Mouse (Mus musculus) hindlimb bud, embryonic 11.5 days (tissue): Measurements from ENCODE around the gene Sec63.

Source experiments
- DNase-seq: peaks from one replicate; pipeline ENCODE4 v3.0.0-alpha.2; 2012; ENCODE audit warnings: low read depth, low spot score; ENCODE audit errors: extremely low spot score

Sec63 gene

GRCm38 (mm10) chr10:42827155-42827554, 65.9 kb downstream of the Sec63 start:
- no peak for DNase-seq

GRCm38 (mm10) chr10:42830007-42830406, 68.7 kb downstream of the Sec63 start:
- DNase-seq: no peak

DNA sequence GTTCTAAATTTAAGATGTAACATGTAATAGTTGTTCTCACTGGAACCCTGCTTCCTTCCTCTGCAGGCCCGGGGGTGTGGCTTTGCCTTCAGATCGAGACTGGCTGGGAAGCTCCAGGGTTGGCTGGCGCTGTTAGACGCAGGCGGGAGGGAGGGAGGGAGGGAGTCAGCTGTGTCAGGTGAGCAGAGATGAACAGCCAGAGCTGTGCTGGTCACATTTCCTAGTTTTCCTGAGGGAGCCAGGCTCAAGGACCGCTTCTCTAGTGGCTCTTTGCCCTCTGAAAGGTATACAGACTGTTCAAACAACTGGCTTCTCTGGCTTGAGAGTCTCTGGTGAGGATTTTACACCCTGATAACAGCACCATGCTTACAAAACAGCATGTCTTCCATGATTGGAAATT, 69.1 kb downstream of the Sec63 start:
- no peak for DNase-seq

DNA sequence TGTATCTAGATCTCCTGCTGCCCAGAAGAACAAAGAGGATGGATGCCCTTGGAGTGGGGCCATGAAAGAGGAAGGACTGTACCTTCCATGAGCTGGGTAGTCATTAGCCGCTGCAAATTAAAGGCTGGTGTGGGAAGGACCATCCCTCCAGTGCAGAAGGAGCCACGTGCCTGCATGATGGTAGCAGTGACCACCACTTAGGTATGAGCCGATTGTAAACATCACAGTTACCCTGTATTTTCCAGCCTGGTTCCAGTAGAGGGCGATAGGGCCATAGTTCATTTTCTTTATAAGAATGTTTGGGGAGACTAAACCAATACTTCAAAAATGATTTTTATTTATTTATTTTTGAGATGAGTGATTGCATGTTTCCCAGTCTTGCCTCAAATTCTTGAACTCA, 71.4 kb downstream of the Sec63 start:
- DNase-seq: no peak

DNA sequence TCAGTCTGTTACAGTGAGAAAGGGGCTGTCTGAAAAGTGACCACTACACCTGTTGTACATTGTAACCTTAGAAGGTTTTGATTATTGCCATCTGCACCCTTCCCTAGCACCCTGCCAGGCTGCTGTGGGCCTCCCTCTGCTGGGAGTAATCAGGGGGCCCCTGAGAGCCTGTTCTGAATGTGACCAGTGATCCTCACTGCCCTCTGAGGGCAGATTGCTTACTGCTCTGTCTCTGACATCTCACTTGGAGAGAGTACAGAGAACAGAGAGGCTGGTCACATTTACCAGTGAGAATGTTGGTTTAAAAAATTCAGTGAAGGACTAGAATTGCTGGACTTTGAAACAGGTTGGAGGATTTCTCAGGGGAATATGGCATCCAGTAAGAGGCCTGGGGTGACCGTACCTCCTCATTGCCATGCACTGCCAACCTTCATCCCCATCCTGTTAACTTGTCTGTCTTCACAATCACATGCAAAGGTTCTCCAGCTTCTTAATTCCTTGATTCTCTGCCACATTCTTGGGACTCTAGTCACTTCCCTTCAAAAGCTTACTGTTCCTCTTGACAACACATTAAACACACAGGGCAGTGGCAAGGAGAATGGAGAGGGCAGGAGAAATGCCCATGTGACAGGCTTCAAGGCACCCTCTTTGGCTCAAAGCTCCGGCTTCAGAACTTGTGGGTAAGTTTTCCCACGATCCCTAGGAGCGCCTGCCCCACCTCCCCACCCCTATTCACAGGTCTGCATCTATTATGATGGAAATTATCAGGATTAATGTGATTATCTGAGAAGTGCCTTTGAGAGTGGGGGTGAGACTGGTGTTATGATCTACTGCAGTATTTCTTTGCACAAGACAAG, 72.8 kb downstream of the Sec63 start:
- no peak for DNase-seq

- no peak for DNase-seq
Observed at GRCm38 (mm10) chr10:42838106-42838505, 76.8 kb downstream of the Sec63 start.

DNA sequence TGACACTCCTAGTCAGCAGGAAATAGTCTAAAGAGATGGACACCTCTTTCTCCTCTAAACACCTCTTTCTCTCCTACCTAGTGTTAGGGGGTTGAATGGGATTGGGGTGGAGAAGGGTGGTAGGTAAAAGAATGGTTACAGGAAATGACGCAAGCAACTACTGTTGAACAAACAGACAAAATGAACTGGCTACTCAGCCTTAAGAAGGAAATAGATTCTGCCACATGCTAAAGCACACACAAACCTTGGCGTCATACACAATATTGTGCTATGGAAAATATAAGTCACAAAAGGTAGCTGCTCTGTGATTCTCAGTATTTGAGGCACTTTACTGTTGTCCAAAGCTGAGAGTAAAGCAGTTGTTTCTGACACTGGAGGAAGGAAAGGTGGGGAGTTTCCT, 77.4 kb downstream of the Sec63 start:
- DNase-seq: no peak

GRCm38 (mm10) chr10:42840036-42840435, 78.7 kb downstream of the Sec63 start:
- DNase-seq: no peak

GRCm38 (mm10) chr10:42841531-42842195, 80.4 kb downstream of the Sec63 start:
- no peak for DNase-seq

- DNase-seq: no peak
Observed at GRCm38 (mm10) chr10:42842358-42842757, 81.1 kb downstream of the Sec63 start.

DNA sequence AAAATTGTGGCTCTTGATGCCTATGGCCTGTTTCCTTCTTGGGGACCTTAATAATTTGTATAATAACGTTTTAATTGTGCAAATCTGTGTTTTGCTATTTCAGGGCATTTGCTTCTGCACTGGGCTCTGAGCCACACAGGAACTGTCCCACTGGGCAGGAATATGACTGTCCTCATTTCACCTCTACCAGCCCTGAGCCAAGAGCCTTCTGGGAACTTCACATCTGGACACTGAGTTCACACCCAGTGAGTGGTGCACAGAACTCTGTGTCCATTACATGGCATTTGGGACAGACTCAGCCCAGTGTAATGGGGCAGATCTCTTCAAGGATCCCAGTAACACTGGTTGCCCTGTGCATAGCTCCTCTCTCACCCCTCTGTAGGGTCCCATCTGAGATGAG, 82.1 kb downstream of the Sec63 start:
- no peak for DNase-seq

GRCm38 (mm10) chr10:42845480-42845879, 84.2 kb downstream of the Sec63 start:
- no peak for DNase-seq

GRCm38 (mm10) chr10:42848179-42849080, 87.1 kb downstream of the Sec63 start:
- no peak for DNase-seq

DNA sequence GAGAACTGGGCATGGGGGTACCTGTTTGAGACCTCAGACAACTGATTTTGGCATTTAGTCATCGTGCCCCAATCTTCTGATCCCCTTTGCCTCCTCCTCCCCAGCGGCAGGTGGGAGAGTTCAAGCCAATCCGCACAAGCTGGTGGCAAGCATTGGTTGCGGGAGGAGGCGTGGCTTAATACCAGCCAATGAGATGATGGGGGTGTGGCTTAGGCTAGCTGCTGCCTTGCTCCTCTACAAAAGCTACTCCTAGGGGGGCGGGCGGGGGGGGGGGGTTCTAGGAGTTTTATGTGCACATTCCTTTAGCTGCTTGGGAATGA, 87.7 kb downstream of the Sec63 start:
- DNase-seq: no peak

- DNase-seq: no peak
Observed at GRCm38 (mm10) chr10:42854838-42855237, 93.5 kb downstream of the Sec63 start.

DNA sequence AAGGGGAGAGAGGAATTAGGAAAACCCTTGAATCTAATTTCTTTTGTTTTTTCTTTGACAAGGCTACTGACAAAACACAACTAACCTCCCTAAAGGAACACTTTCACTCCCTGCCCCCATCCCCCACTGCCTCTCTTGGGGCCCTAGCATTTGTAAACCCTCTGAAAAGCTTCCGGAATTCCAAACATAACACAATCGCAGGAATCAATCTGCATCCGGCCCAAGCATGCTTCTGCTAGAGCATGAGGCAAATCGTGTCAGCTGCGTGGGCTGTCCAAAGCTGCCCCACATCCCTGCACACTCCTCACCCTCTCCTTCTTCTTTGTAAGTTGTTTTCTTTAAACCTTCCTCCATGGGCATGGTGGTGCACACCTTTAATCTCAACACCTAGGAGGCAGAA, 94.0 kb downstream of the Sec63 start:
- no peak for DNase-seq

DNA sequence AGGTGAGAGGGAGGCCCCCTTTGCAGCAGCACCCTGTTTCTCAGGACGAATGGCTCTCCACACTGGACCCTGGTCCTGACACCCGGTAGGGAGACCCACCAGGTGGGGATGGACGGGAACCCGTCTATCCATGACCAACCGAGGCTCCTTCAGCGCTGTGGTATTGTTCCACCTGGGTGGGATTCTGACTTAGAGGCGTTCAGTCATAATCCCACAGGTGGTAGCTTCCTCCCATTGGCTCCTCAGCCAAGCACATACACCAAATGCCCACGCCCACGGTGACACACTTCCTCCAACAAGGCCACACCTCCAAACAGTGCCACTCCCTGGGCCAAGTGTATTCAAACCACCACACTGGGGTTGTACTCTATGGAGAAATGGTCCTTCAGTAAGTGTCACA, 95.3 kb downstream of the Sec63 start:
- DNase-seq: no peak

DNA sequence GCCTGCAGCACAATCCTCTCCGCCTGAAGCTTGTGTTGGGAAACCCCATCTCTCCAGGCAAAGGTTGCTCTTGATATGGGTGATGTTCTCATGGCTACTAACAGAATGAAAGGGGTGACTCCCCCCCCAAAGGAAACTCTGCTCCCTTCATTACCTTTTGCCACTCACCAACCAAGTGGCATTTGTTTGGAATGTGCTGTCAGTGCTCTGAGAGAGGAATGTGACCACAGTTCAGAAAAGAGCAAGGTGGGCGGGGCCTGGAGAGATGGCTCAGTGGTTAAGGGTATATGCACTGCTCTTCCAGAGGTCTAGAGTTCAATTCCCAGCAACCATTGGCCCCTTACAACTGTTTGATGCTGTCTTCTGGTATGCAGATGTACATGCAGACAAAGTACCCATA, 95.7 kb downstream of the Sec63 start:
- no peak for DNase-seq

- DNase-seq: no peak
Observed at GRCm38 (mm10) chr10:42859781-42860158, 98.5 kb downstream of the Sec63 start.

GRCm38 (mm10) chr10:42860159-42860911, 99.0 kb downstream of the Sec63 start, which contains the start of gene Scml4:
Scml4 (plus strand) TSS chr10:42860370.
- DNase-seq: no peak

DNA sequence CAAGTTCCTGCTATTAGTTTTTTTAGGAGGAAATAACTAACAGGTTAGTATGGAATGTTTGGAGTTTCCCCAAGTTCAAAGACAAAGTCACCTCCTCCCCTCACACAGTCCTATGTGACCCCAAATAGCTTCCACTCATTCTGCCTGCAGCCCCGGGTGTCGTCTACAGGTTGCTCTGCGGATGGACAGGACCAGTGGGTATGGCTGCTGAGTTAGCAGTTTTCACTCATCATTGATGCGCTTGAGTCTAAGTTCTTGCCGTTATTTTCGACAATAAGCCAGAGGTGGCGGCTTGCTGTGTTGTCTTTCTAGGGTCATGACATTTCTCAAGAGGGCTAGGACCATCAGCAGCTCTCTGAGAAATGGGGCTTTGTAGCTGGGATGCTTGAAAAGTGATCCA, 100.2 kb downstream of the Sec63 start:
- DNase-seq: no peak
